Mouse (Mus musculus) myocyte (in vitro differentiated cells): ENCODE measurements around the gene Dhrs9.

Experiments used
- MAX ChIP-seq: IDR thresholded peaks from one replicate; pipeline ENCODE4 v1.6.1; 2011; ENCODE audit warnings: low read depth, mild to moderate bottlenecking, control low read depth
- MYOG ChIP-seq, 3 experiments: IDR thresholded peaks; one replicate each; pipeline ENCODE4 v1.6.1; 2011; ENCODE audit warnings: control low read depth in 2 of 3, low read depth in 2 of 3, mild to moderate bottlenecking in 2 of 3; ENCODE audit not compliant: insufficient read length in 2 of 3, control insufficient read depth in 1 of 3, insufficient read depth in 1 of 3
- POLR2A ChIP-seq: IDR thresholded peaks from one replicate; pipeline ENCODE4 v1.6.1; 2011; ENCODE audit warnings: low read depth, mild to moderate bottlenecking, control low read depth, moderate library complexity; ENCODE audit not compliant: insufficient read length
- POLR2AphosphoS2 ChIP-seq: IDR thresholded peaks from one replicate; pipeline ENCODE4 v1.6.1; 2011; ENCODE audit warnings: low read depth, control low read depth; ENCODE audit not compliant: insufficient read length
- REST ChIP-seq: IDR thresholded peaks from one replicate; pipeline ENCODE4 v1.6.1; 2011; ENCODE audit warnings: mild to moderate bottlenecking, control low read depth, moderate library complexity; ENCODE audit not compliant: insufficient read depth, insufficient read length
- TCF12 ChIP-seq: IDR thresholded peaks from one replicate; pipeline ENCODE4 v1.6.1; 2011; ENCODE audit warnings: mild to moderate bottlenecking, control low read depth; ENCODE audit not compliant: poor library complexity, insufficient read depth, severe bottlenecking
- TCF3 ChIP-seq: IDR thresholded peaks from one replicate; pipeline ENCODE4 v1.6.1; 2011; ENCODE audit warnings: low read depth, control low read depth; ENCODE audit not compliant: insufficient read length
- USF1 ChIP-seq: IDR thresholded peaks from one replicate; pipeline ENCODE4 v1.6.1; 2011; ENCODE audit warnings: low read depth, mild to moderate bottlenecking, control low read depth, moderate library complexity

DNA sequence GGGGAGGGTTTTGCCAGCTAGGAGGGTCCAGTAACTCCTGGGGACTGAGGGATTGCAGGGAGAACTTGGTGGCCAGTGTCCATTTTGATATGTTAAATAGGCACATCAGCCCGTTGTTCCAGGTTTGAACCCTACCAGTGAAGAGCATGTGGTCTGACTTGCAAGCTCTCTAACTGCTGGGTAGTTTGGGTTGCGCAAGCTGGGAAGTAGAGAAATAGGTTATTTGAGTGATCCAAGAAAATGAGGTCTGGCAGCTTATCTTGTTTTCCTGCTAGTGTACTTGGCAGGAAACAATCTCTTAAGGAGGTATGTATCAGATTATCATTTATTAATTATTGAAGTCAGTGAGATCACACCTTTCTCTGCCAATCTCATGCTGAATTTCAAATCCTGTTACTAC, 15.4 kb upstream of the Dhrs9 start:
- no peak for TF ChIP-seq TCF3
- no peak for TF ChIP-seq MYOG (IDR thresholded peaks at IDR 0.05; ENCODE audit: control insufficient read depth in 1 of 3, insufficient read depth in 1 of 3, insufficient read length in 2 of 3, low read depth in 2 of 3)
- TF ChIP-seq REST, result no peak
- no peak for TF ChIP-seq MAX
- TF ChIP-seq POLR2A, result no peak
- no peak for TF ChIP-seq POLR2AphosphoS2
- no peak for TF ChIP-seq USF1
- no peak for TF ChIP-seq TCF12
